Mouse (Mus musculus): ENCODE measurements around the gene Lrrc51.
"Not testable (repeated sequence)": the region's sequence is repeated elsewhere in the genome, so short reads cannot be mapped to it uniquely, and the experiment has no call there.

Lrrc51 gene

GRCm38 (mm10) chr7:101933751-101934240, at the start of gene Lrrc51, which contains the start of gene Numa1:
TSS of gene Lrrc51 (minus strand) at chr7:101933895.
TSS of gene Numa1 (plus strand) at chr7:101934111.
- DNase-seq, result peak; percentile 96

- DNase-seq, result no peak
Observed at GRCm38 (mm10) chr7:101982735-101983134, 49.0 kb upstream of the Lrrc51 start.

- peak; percentile 57 for DNase-seq
Observed at GRCm38 (mm10) chr7:101974505-101974904, 40.8 kb upstream of the Lrrc51 start.

- DNase-seq, result no peak
Observed at GRCm38 (mm10) chr7:101973730-101974129, 40.0 kb upstream of the Lrrc51 start.

GRCm38 (mm10) chr7:101971721-101972120, 38.0 kb upstream of the Lrrc51 start:
- no peak for DNase-seq

GRCm38 (mm10) chr7:101970821-101971461, 37.2 kb upstream of the Lrrc51 start:
- peak; percentile 85 for DNase-seq

- DNase-seq, result peak; percentile 98
Observed at GRCm38 (mm10) chr7:101970429-101970775, 36.7 kb upstream of the Lrrc51 start.

- DNase-seq, result peak; percentile 94
Observed at GRCm38 (mm10) chr7:101969694-101970428, 36.2 kb upstream of the Lrrc51 start.

GRCm38 (mm10) chr7:101968751-101969150, 35.1 kb upstream of the Lrrc51 start:
- DNase-seq, result no peak

- DNase-seq, result no peak
Observed at GRCm38 (mm10) chr7:101967256-101967655, 33.6 kb upstream of the Lrrc51 start.

- DNase-seq, result no peak
Observed at GRCm38 (mm10) chr7:101965606-101966005, 31.9 kb upstream of the Lrrc51 start.

GRCm38 (mm10) chr7:101964551-101964950, 30.9 kb upstream of the Lrrc51 start:
- peak; percentile 53 for DNase-seq

GRCm38 (mm10) chr7:101963621-101964020, 29.9 kb upstream of the Lrrc51 start:
- DNase-seq, result no peak

- DNase-seq, result no peak
Observed at GRCm38 (mm10) chr7:101962829-101963228, 29.1 kb upstream of the Lrrc51 start.

- DNase-seq, result no peak
Observed at GRCm38 (mm10) chr7:101956911-101957310, 23.2 kb upstream of the Lrrc51 start.

GRCm38 (mm10) chr7:101956481-101956880, 22.8 kb upstream of the Lrrc51 start:
- DNase-seq, result no peak

- no peak for DNase-seq
Observed at GRCm38 (mm10) chr7:101955862-101956261, 22.2 kb upstream of the Lrrc51 start.

- no peak for DNase-seq
Observed at GRCm38 (mm10) chr7:101955276-101955675, 21.6 kb upstream of the Lrrc51 start.

- DNase-seq, result no peak
Observed at GRCm38 (mm10) chr7:101954163-101954562, 20.5 kb upstream of the Lrrc51 start.

GRCm38 (mm10) chr7:101952098-101952497, 18.4 kb upstream of the Lrrc51 start:
- no peak for DNase-seq

- DNase-seq, result no peak
Observed at GRCm38 (mm10) chr7:101951648-101952047, 18.0 kb upstream of the Lrrc51 start.

- not testable (repeated sequence) for DNase-seq
Observed at GRCm38 (mm10) chr7:101949008-101949407, 15.3 kb upstream of the Lrrc51 start.

- DNase-seq, result peak; percentile 34
Observed at GRCm38 (mm10) chr7:101939758-101940157, 6.1 kb upstream of the Lrrc51 start.

GRCm38 (mm10) chr7:101938348-101938747, 4.7 kb upstream of the Lrrc51 start:
- DNase-seq, result no peak

Measured in kidney, postnatal 10 days (tissue).